ENCODE assay signal across 26 mouse cellular contexts in the genomic region with DNA sequence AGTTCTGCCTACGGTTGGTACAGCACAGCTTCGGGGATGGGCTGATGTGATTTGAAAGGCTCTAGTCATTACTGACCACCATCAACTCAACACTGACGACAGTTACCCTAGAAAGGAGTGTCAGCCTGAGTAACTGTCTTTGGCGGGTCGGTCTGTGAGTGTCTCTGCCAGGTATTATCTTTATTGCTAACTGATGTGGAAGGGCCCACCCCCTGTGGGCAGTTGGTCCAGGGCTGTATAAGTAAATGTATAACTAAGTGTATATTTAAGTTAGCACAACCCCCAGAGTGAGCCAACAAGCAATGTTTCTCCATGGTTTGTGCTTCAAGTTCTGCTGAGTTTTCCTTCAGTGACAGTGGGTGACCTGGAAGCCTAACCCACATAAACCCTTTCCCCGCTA. TPM values are rescaled to one million over a fixed set of nuclear protein-coding genes. Genes with fewer than 3 reads are reported as not detected.
A peak's percentile ranks its signal among the peaks of the same experiment; 100 is the strongest.
DNase-seq lines count a peak whose midpoint lies in the region; ATAC-seq lines count a peak whose summit lies in the region.
"Had no signal": no experiment of that assay in that cellular context is flagged by ENCODE, and none has a peak within 500 bp of the region (broad histone marks: within the 10 kb centered on the region; RNA-seq: fewer than 3 reads in every experiment).

No protein-coding gene starts in this region.

- no peak for DNase-seq in kidney, postnatal 10 days
- peak; percentile 62 for DNase-seq in intestine, embryonic 14.5 days (ENCODE audit: low spot score)
- DNase-seq in large intestine, adult 2 months (ENCODE audit: low read depth, low spot score), result peak; percentile 61
- DNase-seq in cerebellum, postnatal 36 days, result no peak
- DNase-seq in hindbrain, embryonic 11.5 days (ENCODE audit: low spot score), result no peak
- DNase-seq in retina, postnatal 1 day, result no peak
- DNase-seq: adrenal gland, adult 8-10 months; cerebellum, adult 11 months; cerebellum, adult 8-10 months; cerebellum, postnatal 14 days; gastrocnemius, postnatal 14 days; heart, adult 2 months; heart, postnatal 14 days had no signal

- H3K27ac ChIP-seq in kidney, embryonic 16.5 days (ENCODE audit: low read length), result no peak overlapping the region
- H3K27ac ChIP-seq in intestine, embryonic 14.5 days (ENCODE audit: low read depth), result no peak overlapping the region
- H3K27ac ChIP-seq in intestine, embryonic 15.5 days, result no peak overlapping the region
- H3K27ac ChIP-seq in hindbrain, embryonic 11.5 days (ENCODE audit: low read depth, low read length), result no peak overlapping the region
- H3K27ac ChIP-seq: embryonic facial prominence, embryonic 12.5 days; forebrain, embryonic 12.5 days; heart, adult 2 months; heart, embryonic 15.5 days had no signal

- H3K4me1 ChIP-seq in kidney, embryonic 16.5 days (ENCODE audit: insufficient read depth, low read length), result peaks cover 16% of the 10 kb centered on the region
- H3K4me1 ChIP-seq in intestine, embryonic 14.5 days (replicated peaks; ENCODE audit: control insufficient read depth, insufficient read depth, low read length), result 0 out of 2 replicates have a peak, but pooled peaks cover 4% of the 10 kb centered on the region
- no peaks in the 10 kb centered on the region for H3K4me1 ChIP-seq in intestine, embryonic 15.5 days (replicated peaks)
- H3K4me1 ChIP-seq in hindbrain, embryonic 11.5 days (replicated peaks; ENCODE audit: control insufficient read depth, insufficient read depth, low read length), result no peaks in the 10 kb centered on the region
- H3K4me1 ChIP-seq: embryonic facial prominence, embryonic 12.5 days; forebrain, embryonic 12.5 days; heart, embryonic 15.5 days had no signal

- no peaks in the 10 kb centered on the region for H3K27me3 ChIP-seq in kidney, embryonic 16.5 days (ENCODE audit: insufficient read depth, low read length)
- H3K27me3 ChIP-seq in intestine, embryonic 14.5 days (replicated peaks; ENCODE audit: control insufficient read depth, insufficient read depth, low read length), result no peaks in the 10 kb centered on the region
- no peaks in the 10 kb centered on the region for H3K27me3 ChIP-seq in intestine, embryonic 15.5 days (replicated peaks)
- no peaks in the 10 kb centered on the region for H3K27me3 ChIP-seq in hindbrain, embryonic 11.5 days (ENCODE audit: control insufficient read depth, insufficient read depth, low read length)
- H3K27me3 ChIP-seq: embryonic facial prominence, embryonic 12.5 days; forebrain, embryonic 12.5 days; heart, embryonic 15.5 days had no signal

- H3K4me2 ChIP-seq in kidney, embryonic 16.5 days (replicated peaks; ENCODE audit: low read depth, low read length), result no peak overlapping the region
- H3K4me2 ChIP-seq in intestine, embryonic 14.5 days (ENCODE audit: low read length), result no peak overlapping the region
- H3K4me2 ChIP-seq in intestine, embryonic 15.5 days (replicated peaks), result no peak overlapping the region
- H3K4me2 ChIP-seq in hindbrain, embryonic 11.5 days (replicated peaks; ENCODE audit: low read depth, low read length), result no peak overlapping the region
- H3K4me2 ChIP-seq: embryonic facial prominence, embryonic 12.5 days; forebrain, embryonic 12.5 days; heart, embryonic 11.5 days; heart, embryonic 15.5 days had no signal

- no peak overlapping the region for H3K9ac ChIP-seq in kidney, embryonic 16.5 days (replicated peaks; ENCODE audit: low read length)
- H3K9ac ChIP-seq in intestine, embryonic 14.5 days (ENCODE audit: low read length), result no peak overlapping the region
- H3K9ac ChIP-seq in intestine, embryonic 15.5 days, result no peak overlapping the region
- H3K9ac ChIP-seq in hindbrain, embryonic 11.5 days (ENCODE audit: low read depth, low read length), result no peak overlapping the region
- H3K9ac ChIP-seq: embryonic facial prominence, embryonic 12.5 days; forebrain, embryonic 12.5 days; heart, embryonic 15.5 days had no signal

- no peaks in the 10 kb centered on the region for H3K36me3 ChIP-seq in kidney, embryonic 16.5 days (ENCODE audit: insufficient read depth, low read length)
- H3K36me3 ChIP-seq in intestine, embryonic 14.5 days (ENCODE audit: control insufficient read depth, insufficient read depth, low read length), result no peaks in the 10 kb centered on the region
- no peaks in the 10 kb centered on the region for H3K36me3 ChIP-seq in intestine, embryonic 15.5 days
- H3K36me3 ChIP-seq in hindbrain, embryonic 11.5 days (ENCODE audit: control insufficient read depth, insufficient read depth, low read length), result no peaks in the 10 kb centered on the region
- H3K36me3 ChIP-seq: embryonic facial prominence, embryonic 12.5 days; forebrain, embryonic 12.5 days; G1E; heart, embryonic 15.5 days had no signal

- no peaks in the 10 kb centered on the region for H3K9me3 ChIP-seq in kidney, embryonic 16.5 days (ENCODE audit: low read length)
- no peaks in the 10 kb centered on the region for H3K9me3 ChIP-seq in intestine, embryonic 14.5 days (ENCODE audit: control insufficient read depth, low read length)
- no peaks in the 10 kb centered on the region for H3K9me3 ChIP-seq in intestine, embryonic 15.5 days
- H3K9me3 ChIP-seq in hindbrain, embryonic 11.5 days (ENCODE audit: control insufficient read depth, low read length), result no peaks in the 10 kb centered on the region
- H3K9me3 ChIP-seq: embryonic facial prominence, embryonic 12.5 days; forebrain, embryonic 12.5 days; G1E; heart, embryonic 15.5 days had no signal

- WGBS in kidney, embryonic 16.5 days, result 79% methylated on average over 6 of the region's 6 CpGs
- WGBS in intestine, embryonic 14.5 days, result 65% methylated on average over 6 of the region's 6 CpGs
- 57% methylated on average over 6 of the region's 6 CpGs for WGBS in intestine, embryonic 15.5 days
- 33% methylated on average over 6 of the region's 6 CpGs for WGBS in large intestine, adult 2 months
- 75% methylated on average over 6 of the region's 6 CpGs for WGBS in hindbrain, embryonic 11.5 days

- peak; percentile 81; the same call in 1 of the 2 replicates for ATAC-seq in kidney, embryonic 16.5 days (ENCODE audit: low FRiP score, low TSS enrichment)
- ATAC-seq in intestine, embryonic 14.5 days (replicated peaks; ENCODE audit: low FRiP score, low TSS enrichment, low read depth), result peak; percentile 77
- peak; percentile 89 for ATAC-seq in intestine, embryonic 15.5 days
- no peak for ATAC-seq in hindbrain, embryonic 11.5 days (ENCODE audit: low FRiP score)
- ATAC-seq: CD4-positive, CD25-positive, alpha-beta regulatory T cell, adult 4 months; forebrain, embryonic 16.5 days had no signal

- no peak overlapping the region for H3K4me3 ChIP-seq in kidney, embryonic 16.5 days (ENCODE audit: low read length)
- no peak overlapping the region for H3K4me3 ChIP-seq in intestine, embryonic 14.5 days (ENCODE audit: low read depth, low read length)
- no peak overlapping the region for H3K4me3 ChIP-seq in intestine, embryonic 15.5 days (replicated peaks)
- no peak overlapping the region for H3K4me3 ChIP-seq in hindbrain, embryonic 11.5 days (ENCODE audit: low read depth, low read length)
- H3K4me3 ChIP-seq: embryonic facial prominence, embryonic 12.5 days; forebrain, embryonic 12.5 days; heart, adult 2 months; heart, embryonic 15.5 days had no signal

RNA-seq across cellular contexts. Expression of a gene that starts 13.3 kb away (rescaled TPM):
- polyA plus RNA-seq in kidney, embryonic 16.5 days (2015; fragmentation: Nextera tagmentation; extraction: Ambion mirVana), result not detected in 2 replicates
- polyA plus RNA-seq in intestine, embryonic 14.5 days (2014; fragmentation: Nextera tagmentation; extraction: Ambion mirVana), result not detected in 2 replicates
- not detected in 2 replicates for polyA plus RNA-seq in intestine, embryonic 15.5 days (2015; fragmentation: Nextera tagmentation; extraction: Ambion mirVana)
- polyA plus RNA-seq in large intestine, adult 2 months (2012; rRNA removed), result not detected in 2 replicates
- polyA plus RNA-seq in hindbrain, embryonic 11.5 days (2014; fragmentation: Nextera tagmentation; extraction: Ambion mirVana), result not detected in 2 replicates
- polyA plus RNA-seq: brain, embryonic 14.5 days; CD4-positive, CD25-positive, alpha-beta regulatory T cell, adult 4 months; cortical plate, adult 2 months; embryonic facial prominence, embryonic 12.5 days; forebrain, embryonic 12.5 days; forebrain, embryonic 16.5 days; frontal cortex, adult 2 months; G1E; gonadal fat pad, adult 2 months; heart, adult 2 months; heart, embryonic 11.5 days; heart, embryonic 15.5 days had no signal

RNA-seq across cellular contexts. Expression of a gene that starts 54.2 kb away (rescaled TPM):
- 26.0 and 31.4 TPM in 2 replicates for polyA plus RNA-seq in kidney, embryonic 16.5 days (2015; fragmentation: Nextera tagmentation; extraction: Ambion mirVana)
- polyA plus RNA-seq in intestine, embryonic 14.5 days (2014; fragmentation: Nextera tagmentation; extraction: Ambion mirVana), result 24.8 and 24.9 TPM in 2 replicates
- polyA plus RNA-seq in intestine, embryonic 15.5 days (2015; fragmentation: Nextera tagmentation; extraction: Ambion mirVana), result 15.8 and 16.0 TPM in 2 replicates
- polyA plus RNA-seq in large intestine, adult 2 months (2012; rRNA removed), result 3.9 and 10.2 TPM in 2 replicates
- polyA plus RNA-seq in hindbrain, embryonic 11.5 days (2014; fragmentation: Nextera tagmentation; extraction: Ambion mirVana), result 5.8 and 7.5 TPM in 2 replicates
- polyA plus RNA-seq: G1E had no signal

Comparison
In these comparisons a context has a peak if more than half of its experiments do, and no peak if none do; other contexts are left out.
1. DNase-seq: peak in intestine, embryonic 14.5 days (single experiment) and large intestine, adult 2 months (single experiment); none in kidney, postnatal 10 days (single experiment), cerebellum, postnatal 36 days (0 of 2), hindbrain, embryonic 11.5 days (single experiment) and retina, postnatal 1 day (single experiment).